Mouse (Mus musculus) liver, adult (tissue): Measurements from ENCODE around the gene Vwa8.

ENCODE experiments used
- GATA4 ChIP-seq: IDR thresholded peaks from 2 replicates; pipeline ENCODE4 v1.6.1; 2014; ENCODE audit warnings: mild to moderate bottlenecking, low read length; ENCODE audit not compliant: insufficient replicate concordance

Vwa8 gene

DNA sequence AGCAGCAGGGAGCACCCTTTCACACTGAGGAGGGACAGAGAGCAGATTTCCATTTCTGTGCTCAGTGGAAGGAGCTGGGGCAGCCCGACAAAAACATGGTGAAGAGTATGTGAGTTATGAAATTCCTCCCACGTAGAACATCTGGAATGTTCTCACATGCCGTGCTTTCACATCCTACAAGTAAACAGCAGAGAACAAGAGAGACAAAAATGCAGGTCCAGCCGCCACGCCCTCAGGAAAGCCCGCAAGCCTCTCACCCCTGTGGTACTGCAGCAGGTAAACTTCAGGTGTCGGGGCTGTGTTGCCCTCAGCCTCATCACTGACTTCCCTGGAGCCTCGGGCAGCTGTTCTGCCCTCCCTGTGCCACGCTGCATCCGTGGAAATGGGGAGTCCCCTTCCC, 311.6 kb downstream of the Vwa8 start:
- no peak for TF ChIP-seq GATA4

DNA sequence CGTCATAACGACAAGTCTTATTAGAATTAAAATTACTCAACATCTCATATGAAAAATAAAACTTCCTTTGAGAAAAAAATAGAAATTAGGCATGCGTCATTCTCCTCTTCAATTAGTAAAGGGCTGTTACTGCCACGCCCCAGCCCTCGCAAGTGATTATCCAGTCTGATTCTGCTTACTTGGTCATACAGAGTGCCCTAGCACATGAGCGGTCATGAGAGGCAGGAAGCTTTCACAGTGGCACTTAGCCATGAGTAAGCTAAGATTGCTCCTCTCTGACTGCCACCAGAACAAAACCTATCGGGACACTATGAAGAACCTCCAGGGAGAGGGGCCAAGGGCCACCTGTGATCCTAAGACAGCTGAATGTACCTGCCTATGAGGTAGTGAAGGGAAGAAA, 312.1 kb downstream of the Vwa8 start:
- no peak for TF ChIP-seq GATA4

DNA sequence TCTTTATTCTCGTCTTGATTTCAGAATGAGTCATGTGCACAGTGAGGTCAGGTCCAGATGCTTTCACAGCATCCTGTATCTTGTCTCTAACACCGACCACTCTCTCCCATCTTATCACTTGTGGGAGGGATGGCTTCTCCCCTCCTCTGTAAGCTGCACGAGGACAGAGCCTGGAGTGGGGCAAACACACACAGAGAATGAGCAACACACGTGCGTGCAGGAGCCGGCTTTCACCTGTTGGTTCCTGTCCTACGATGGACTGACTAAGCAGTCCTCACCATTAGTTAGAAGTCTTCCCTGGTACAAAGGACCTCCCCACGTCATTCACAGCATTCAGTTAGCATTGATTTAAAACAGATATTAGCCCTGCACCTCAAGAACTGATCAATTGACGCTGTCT, 312.9 kb downstream of the Vwa8 start:
- no peak for TF ChIP-seq GATA4

DNA sequence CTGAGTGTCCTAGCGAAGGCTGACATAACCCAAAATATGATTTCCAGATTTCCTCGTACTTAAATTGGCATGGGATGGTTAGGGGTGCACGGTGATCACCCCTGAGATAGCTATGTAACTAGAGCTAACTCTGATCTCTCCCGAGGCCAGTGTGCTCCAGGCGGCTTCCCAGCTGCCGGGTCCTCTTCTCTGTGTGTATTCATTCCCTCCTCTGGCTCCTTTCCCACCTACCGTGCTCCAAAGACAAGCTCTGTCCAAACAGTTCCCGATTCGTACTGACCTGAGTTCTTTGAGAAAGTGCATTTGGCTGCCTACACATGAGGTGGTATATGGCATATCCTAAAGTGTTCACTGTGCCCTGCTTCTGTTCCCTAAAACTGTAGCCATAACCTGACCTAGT, 313.8 kb downstream of the Vwa8 start:
- no peak for TF ChIP-seq GATA4

DNA sequence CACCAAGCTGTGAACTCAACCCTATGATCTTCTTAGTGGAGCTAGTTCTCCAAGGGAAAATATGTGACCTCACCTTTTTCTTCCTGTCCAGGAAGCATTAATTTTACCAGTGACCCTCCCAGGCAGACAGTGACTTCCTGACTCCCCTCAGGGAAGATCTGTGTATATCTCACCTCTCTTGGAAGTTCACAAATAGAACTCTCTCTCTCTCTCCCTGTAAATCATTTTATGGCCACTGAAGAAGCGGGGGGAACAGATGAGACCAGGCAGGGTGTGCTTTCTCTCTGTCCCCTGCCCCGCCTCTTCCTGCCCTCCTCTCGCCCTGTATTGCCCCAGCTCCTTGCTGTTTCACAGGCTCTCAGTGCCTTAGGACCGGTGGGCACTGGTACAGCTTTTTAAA, 315.5 kb downstream of the Vwa8 start:
- TF ChIP-seq GATA4 = no peak

DNA sequence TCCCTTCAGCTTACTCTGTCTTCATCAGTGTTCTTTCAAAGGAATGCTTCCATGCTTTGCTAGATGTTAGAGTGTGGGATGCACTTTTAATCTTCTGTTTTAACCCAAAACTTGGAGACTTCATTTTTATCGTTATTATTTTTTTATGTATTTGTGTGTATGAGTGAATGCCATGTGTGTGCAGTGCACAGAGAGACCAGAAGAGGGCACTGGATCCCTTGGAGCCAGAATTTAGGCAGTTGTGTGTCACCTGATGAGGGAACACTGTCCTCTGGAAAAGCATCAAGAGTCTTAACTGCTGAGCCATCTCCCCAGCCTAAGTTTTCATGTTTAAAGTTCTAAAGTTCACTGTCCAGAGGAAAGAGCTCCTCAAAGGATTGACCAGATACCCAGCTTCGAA, 316.1 kb downstream of the Vwa8 start:
- no peak for TF ChIP-seq GATA4

DNA sequence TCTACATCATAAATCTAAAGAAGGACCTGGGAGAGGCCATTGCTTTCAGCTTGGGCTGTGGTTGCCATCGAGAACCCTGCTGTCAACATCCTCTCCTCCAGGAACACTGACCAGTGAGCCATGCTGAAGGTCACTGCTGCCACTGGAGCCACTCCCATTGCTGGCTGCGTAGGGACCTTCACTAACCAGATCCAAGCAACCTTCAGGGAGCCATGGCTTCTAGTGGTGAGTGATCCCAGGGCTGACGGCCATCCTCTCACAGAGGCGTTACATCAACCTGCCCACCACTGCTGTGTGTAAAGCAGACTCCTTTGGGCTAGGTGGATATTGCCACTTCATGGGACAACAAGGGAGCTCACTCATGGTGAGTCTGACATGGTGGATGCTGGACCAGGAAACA, 325.7 kb downstream of the Vwa8 start:
- no peak for TF ChIP-seq GATA4

DNA sequence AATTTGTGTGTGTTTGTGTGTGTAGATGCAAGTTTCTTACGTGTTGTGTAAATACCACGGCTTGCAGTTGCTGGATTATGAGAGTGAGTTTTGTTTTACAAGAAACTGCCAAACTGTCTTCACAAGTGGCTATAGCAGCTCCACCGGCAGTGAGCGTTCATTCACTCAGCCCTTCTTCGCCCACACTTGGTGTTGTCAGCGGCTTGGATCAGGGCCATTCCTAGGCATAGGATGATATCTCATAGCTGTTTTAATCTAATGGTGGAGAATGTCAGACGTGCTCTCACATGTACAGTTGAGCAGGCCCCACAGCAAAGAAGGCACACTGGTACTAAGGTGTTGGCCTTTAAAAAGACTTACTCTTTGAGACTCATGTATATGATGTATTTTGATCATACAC, 328.9 kb downstream of the Vwa8 start:
- TF ChIP-seq GATA4 = no peak

DNA sequence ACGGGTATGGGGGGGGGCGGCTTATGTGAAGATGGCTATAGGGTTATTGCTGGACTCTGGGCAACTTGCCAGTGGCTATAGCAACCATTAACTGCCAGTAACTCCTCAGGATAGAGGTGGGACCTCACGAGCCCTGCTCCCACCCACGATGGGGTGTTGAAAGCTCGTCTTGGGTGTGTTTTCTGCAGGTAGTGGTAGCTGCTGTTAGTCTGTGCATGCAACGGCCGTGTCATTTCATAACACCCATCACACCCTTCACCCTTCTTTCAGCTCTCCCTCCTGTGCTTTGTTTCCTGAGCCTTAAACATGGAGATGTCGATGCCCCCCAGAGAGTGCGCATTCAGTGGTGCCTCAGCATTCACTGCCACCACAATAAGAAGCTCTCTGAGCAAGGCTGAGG, 329.4 kb downstream of the Vwa8 start:
- TF ChIP-seq GATA4 = no peak

DNA sequence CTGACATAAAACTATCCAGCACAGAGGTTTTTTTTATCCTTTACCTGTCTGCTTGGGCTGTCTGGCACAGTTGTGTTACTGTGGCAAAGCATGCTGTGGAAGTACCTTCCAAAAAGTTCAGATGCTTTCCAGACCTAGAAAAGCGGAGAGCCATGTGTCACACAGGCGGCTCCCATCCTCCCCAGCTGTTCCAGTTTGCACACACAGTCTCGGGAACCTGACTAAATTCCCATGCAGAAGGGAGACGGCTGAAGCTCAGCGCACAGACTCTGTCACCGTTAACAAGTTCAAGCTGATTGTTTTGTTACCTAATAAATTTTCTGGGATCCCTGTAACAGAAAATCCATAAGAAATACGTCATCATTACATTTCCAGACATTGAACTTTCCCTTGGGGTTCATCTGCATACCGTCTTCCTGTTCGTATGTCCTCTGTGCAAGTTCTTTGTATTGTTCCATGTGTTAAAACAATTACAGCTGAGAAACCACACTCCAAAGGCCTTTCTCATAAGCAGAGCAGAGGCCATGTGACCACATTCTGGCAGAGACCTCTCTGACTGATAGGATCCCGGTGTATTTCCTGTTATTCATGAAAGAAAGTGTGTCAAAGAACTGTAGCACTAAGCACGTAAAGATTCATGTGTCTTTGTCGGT, 331.4 kb downstream of the Vwa8 start:
- TF ChIP-seq GATA4 = no peak

DNA sequence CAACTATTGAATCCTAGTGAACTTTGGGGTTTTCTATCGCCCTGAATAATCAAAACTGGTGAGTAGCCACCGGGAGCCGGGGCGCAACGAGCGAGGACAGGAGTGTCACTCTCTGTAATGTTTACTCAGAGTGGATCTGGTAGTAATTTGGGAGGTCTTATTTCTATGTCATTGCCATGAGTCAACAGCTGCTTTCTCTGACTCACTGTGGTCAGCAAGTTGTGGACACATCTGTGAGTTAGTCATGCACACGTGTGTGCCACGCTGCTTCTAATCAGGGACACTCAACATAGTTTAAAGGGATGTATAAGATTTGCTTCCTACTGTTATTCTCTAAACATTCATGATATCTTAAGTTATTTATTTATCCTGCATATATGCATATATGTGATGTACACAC, 332.9 kb downstream of the Vwa8 start:
- no peak for TF ChIP-seq GATA4

DNA sequence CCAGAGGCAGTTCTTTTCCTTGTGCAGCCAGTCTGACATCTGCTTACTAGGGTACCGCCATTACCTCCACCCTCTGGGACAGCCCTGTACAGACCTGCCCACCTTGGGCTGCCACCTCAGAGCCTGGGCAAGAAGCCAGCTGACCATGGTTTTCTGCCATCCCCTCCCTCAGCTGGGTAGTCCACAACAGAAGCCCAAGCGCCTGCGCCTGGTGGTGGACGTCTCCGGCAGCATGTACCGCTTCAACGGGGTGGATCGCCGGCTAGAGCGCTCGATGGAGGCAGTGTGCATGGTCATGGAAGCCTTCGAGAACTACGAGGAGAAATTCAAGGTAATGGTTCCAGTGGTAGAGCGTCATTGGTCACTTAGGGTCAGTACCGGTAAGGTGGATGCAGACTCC, 333.9 kb downstream of the Vwa8 start:
- TF ChIP-seq GATA4 = no peak

DNA sequence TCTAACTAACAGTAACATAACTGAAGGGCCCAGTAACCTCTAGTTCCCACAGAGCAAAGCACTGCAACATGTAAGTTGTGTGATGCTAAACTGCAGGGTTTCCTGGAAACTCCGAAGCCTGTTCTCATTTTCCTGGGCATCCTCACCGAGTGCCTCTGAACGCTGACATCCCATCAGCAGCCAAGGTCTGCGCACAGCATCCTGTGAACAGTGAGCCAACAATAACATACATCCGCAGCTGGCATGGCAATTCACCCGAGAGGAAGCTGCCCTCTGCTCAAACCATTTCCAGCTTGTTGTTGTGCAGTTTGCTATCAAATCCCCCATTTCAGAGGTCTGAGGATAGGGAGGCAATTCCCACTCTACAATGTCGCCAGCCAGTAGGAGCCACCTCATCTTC, 334.4 kb downstream of the Vwa8 start:
- TF ChIP-seq GATA4 = no peak

DNA sequence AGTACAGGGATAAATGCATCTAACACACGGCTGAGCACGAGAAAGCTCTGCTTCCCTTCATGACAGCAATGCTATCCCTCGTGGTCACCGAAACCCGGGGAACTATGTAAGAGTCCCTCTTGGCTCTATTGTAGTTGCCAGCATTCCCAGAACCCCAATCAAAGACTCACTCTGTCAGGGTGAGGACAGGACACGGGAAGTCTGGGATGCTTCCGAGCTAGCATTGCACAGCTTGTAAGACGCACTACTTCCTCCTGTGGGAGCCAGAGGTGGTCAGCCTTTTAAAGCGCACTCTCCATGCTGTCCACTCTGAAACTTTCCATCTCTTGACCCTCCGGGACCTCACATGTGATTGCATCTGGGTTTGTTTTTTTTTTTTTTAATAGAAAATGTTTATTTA, 335.2 kb downstream of the Vwa8 start:
- no peak for TF ChIP-seq GATA4

DNA sequence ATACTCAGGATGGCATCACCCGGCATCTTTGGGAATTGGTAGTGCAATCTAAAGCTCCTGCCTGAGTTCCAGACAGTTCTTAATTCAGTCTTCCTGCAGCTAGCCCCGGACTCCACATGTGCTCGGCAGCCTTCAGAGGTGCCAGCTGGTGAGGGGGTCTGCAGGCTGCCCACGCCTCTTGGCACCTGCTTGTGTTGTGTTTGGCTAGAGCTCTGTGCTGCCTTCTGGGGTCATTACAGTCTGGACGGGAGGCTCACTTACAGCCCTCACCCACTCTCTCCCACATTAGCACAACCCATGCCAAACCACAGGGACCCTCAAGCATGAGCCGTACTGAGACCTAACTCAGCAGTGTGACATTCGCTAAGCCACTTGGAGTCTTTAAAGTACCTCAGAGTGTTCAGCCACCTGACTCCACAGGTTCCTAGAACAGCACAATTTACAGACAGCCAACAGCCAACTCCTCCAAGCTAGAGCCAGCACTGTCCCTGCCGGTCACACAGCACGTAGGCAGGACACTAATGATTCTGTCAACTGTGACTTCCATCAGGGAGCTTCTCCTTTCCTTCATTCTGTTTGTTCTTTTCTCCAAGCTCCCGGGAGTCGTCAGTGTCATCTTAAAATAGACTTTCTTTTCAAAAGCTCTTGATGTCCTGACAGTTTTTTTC, 336.3 kb downstream of the Vwa8 start:
- TF ChIP-seq GATA4 = no peak

DNA sequence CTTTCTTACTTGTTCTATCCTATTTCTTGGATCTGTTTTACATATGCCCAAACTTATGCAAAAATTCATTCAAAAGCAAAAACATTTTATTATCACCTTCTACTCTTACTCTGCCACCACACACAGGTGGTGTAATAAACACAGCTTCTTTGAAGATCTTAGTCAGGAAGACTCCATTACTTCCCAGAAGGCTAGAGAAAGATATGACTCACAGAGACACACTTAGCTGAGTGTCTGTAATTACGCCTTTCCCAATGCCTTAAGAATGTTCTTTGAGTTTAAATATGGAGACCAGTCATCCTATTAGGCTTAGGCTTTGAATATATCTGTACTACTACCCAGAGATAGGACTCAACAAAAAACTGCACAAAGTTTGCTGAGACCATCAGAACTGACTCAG, 338.1 kb downstream of the Vwa8 start:
- TF ChIP-seq GATA4 = no peak

DNA sequence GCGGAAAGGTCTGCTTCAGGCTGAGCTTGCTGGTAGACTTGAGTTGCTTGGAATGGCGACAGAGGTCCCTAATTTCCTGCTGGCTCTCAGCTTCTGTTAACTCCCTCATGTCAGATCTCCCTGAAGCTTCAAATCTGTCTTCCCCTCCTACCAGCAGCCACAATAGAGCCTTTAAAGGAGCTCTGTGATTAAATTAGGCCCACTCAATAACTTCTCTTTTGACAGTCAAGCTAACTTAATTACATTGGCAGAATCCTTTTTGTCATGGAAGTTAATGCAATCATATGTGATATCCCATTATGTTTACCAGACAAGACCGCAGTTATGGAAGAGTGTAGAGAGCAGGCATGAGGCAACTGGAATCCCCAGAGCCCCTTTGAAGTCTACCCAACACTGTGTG, 347.9 kb downstream of the Vwa8 start:
- no peak for TF ChIP-seq GATA4
